Mouse (Mus musculus) ES-Bruce4 (cell line): Measurements from ENCODE around the gene Fut2.

Experiments
- CTCF ChIP-seq: IDR thresholded peaks from one replicate; pipeline ENCODE4 v1.8.1; 2011; ENCODE audit warnings: low read depth, low read length
- EP300 ChIP-seq: IDR thresholded peaks from 2 replicates; pipeline ENCODE4 v1.6.1; 2011; ENCODE audit warnings: low read depth, low read length; ENCODE audit not compliant: insufficient read depth

DNA sequence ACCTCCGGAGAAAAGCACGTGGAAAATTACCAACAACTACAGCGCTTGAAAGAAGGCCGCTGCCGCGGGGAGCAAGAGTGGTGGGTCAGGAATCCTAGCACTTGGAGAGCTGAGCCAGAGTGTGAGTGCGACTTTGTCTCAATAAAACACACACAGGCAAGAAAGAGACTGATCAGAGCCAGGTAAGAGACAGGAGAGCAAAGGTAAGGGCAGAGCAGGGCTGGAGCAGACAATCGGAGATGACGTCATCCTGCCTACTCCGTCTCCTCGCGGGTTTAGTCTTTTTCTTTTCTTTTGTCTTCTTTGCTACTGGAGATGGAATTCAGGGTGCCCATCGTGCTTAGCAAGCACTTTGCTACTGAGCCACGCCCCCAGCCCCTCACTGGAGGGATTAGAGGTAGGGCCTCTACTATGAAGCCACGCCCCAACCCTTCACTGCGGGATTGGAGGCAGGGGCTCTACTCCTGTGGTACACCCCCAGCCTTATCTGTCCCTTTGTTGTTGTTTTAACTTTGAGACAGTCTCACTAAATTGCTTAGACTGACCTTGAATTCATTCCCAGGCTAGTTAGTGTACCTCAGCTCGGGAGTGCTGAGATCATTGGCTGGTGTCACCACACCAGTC is 11.7 kb downstream of the Fut2 start:
- TF ChIP-seq EP300 (no peak), CTCF (no peak)
